Mouse (Mus musculus) cerebellum, adult 18-20 months (tissue): ENCODE results near the gene Pex19.

Source experiments
- DNase-seq, 2 experiments: peaks; one replicate each; pipeline ENCODE4 v3.0.0; 2021

The Pex19 gene

DNA sequence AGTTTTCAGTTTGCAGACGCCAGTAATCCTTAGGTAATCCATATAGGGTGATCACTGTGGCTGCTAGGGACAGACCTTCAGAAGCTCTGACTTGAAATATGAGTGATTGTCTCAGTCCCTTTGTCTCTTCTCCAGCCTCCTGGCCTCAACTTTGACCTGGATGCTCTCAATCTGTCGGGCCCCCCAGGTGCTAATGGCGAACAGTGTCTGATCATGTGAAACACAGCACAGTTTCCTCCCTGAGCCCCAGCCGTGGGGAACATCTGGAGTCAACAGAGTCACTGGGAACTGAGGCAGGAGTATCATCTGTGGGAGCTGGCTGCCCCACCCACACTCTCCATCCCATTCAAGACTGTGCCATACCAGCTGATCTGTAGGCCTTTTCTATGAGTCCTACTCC lies 7.5 kb downstream of the Pex19 start:
- DNase-seq, result no peak

DNA sequence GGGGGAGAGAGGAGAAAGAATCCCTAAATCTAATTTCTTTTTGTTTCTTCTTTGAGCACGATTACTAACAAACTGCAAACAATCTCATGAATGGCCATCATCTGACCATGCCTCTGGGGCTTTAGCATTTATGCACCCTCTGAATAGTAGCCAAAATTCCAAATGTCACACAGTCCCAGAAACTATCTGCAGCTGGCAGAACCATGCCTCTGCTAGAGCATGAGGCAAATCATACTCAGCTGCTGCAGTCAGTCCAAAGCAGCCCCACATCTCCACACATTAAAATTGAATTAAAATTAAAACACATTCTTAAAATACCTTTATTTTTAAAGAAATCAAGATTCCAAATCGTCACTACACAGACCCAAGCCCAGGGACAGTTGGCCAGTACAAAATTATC lies 13.6 kb downstream of the Pex19 start:
- DNase-seq, result no peak

DNA sequence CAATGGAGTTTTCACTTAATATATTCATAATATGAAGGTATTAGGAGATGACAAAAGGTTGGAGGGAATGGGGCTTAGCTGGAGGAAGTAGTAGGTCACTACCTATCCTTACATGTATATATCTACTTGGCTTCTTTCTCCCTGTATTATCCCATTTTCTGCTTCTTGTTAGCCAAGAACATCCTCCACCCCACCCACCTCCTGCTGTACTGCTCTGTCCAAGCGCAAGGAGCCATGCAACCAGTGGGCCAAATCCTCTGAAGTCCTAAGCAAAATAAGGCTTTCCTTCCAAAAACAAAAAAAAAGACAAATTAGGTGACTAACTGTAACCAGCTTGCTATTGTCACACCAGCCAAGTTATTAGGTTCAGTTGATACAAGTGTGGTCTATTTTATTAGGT lies 14.3 kb downstream of the Pex19 start:
- no peak for DNase-seq

DNA sequence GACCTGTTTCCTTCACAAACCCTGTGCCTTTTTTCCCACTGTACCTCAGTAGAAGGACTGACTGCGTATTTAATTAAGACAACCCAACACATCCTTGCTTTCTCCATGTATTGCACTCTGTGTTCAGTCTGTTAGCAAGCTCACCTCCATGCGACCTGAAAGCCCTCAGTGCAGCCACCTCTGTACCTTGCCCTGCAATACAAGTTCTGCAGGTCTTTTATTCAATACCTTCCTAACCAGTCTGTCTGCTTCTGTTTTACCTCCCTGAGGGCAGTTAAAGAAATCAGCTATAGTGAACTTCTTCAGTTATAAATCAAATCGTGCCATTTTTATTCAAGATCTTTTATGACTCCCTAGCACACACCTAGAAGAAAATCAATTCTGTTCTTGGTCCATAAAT lies 15.0 kb downstream of the Pex19 start:
- no peak for DNase-seq

DNA sequence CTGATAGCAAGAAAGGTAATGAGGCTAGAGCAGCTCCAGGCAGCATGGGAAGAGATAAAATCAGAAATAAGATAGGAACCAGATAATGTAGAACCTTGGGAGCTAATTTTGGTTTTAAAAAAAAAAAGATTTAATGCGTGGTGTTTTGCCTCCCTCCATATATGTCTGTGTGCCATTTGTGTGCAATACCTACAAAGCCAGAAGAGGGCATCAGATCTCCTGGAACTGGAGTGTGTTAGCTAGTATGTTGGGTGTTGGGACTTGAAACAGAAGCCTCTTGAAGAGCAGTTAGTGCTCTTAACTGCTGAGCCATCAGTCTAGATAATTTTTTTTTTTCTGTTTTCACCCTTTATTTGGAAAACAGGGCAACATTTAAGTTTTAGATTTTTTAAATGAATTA lies 17.0 kb downstream of the Pex19 start:
- DNase-seq, result peak; percentile 62 to 72

DNA sequence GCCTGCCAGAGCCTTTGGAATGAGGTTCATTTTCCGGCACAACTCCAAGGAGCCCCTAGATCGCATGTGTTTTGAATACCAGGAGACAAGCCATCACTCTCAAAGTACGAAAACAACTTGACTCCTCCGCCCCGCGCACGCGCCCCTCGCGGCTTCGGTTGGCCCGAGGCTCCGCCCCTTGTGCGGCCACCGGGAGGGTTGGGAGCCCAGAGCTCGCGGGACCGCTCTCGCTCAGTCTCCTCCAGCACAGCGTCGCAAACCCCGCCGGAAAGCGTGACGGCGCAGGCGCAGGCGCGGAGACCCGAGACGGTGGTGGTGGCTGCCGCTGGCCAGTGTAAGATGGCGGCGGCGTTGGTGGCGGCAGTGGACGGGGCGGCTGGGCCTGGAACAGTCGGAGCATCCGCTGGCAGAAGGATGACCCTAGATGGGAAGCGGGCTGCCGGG lies 21.3 kb downstream of the Pex19 start, which contains the start of gene Dcaf8:
TSS of gene Dcaf8 (plus strand) at position 250 of the 444 bp plus-strand sequence.
- peak; percentile 97 for DNase-seq

DNA sequence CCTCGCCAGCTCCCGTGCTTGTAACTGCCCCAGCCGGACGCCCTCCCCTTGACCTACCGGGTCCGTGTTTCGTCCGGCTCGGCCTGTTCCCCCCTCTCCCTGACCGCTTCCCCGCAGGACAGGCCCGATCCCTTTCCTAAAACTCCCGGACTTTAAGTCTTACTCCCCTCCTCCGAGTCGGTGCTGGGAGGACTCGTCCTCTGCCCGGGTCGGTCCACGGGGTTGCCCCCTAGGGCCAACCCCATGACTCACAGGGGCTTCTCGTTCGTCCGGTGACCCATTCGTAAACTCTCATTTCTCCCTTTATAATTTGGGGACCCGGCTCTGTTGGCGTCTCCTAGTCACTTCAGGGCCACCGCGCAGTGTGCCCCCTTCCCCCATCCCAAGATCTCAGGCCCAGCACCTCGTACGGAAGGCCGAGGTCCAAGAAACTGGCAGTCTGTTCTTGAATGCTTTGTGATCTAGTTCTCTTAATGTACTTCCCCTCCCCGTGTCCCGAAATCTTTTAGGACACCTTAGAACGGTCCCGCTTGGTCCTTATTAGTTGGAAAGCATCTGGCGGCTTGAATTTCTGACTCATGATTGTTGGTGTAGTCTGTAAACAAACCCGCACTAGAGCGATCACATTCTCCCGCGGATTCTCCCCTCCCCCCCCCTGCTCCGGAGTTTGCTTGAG lies 21.9 kb downstream of the Pex19 start:
- peak in 1 of 2 experiments; percentile 49 for DNase-seq

DNA sequence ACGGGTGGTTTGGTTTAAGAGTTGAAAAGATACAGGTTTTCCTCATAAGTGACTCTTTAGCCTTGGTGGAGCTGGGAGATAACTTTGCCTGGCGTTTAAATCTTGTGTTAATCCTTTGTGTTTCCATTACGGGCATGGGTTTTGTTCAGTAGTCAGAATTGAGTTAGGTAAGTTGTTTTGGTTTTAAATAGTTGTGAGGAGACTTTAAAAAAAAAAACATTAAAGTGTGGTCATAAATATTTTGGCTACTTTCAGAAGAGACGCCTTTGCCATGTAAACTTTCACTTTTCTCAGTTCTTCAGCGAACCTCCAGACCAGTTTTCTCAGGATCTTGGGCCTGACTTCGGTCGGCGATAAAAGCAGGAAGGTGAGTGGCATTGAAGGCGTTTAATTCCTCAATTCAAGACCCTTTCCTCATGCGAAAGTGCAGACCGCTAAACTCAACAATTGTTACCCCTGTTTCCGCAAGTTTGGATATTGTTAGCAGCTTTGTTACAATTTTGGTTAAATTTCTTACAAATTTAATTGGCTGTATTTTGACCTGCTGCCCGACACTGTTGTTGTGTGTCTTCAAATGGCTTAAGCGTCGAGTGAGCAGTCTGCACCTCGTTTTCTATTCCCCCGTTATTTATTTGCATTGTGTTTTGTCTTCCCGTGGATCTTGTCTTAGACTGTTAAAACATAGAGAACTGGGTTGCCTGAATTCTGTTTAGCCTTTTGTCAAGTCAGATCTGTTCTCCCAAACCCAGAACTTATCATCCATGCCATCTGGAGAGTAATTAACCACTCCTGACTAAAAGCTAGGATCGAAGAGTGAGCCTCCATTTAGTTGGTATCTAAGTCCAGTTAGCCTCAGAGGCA lies 22.6 kb downstream of the Pex19 start:
- peak in 1 of 2 experiments; percentile 18 for DNase-seq

DNA sequence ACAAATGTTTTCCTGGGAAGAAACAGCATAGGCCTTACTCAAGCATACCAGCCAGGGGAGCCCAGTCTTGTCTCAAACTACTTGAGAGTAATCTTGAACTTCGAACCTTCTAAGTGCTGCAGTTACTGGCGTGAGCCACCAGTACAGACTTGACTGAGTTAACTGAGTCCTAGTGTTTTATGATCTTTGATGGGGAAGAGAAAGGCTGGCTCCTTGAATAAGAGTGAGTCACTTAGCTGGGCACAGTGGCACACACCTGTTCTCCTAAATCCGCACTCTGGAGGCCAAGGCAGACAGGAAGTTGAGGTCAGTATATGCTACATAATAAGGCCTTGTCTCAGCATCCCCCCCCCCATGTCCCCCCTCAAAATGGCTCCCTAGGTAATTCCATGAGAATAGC lies 28.0 kb downstream of the Pex19 start:
- DNase-seq, result no peak

DNA sequence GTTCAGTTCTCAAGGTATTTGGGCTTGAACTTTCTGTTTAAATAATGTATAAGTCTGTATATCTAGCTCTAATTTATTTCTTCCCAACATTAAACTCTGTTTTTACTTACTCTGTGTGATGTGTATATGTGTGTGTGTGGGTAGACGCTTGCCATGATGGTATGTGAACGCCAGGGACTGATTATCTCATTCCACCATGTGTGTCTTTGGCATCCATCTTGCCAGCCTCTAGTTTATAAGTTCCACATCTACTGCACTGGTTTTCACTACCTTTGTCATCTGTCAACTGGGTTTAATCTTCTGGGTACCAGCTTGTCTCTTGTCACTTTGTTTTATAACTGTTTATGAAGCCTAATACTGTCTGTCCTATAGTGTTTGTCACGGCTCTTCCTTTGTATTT lies 29.0 kb downstream of the Pex19 start:
- DNase-seq, result no peak

DNA sequence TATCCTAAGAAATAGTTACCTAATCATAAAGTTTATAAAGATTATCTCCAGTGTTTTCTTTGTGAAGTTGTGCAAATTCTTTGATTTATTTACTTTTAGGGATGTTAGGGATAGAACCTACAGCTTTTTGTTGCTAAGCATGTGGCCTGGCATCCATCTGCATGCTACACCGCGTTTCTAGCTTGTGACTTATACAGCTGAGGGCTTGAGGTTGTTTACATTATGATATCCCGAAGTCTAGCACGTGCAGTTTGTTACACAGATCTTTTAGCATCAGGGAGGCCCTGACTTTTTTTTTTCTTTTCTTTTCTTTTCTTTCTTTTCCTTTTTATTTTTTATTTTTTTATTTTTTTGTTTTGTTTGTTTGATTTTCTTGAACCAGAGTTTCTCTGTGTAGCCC lies 33.4 kb downstream of the Pex19 start:
- no peak for DNase-seq

DNA sequence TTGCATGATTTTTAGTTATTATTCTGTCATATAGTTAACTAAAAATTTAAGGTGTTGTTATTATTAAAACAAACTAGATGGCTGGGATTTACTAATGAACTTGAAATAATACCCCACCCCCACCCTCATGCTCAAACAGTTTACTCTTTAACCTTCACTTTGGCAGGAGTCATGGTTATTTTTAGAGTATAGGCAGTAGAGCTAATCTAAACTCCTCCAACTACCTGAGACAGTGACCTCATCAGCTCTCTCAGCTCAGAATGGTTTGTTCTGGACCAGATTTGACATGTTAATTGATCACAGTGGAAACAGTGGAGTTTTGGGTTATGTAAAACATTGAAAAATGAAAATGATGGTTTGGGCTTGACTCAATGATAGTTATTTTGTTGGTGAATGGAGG lies 34.0 kb downstream of the Pex19 start:
- no peak for DNase-seq

DNA sequence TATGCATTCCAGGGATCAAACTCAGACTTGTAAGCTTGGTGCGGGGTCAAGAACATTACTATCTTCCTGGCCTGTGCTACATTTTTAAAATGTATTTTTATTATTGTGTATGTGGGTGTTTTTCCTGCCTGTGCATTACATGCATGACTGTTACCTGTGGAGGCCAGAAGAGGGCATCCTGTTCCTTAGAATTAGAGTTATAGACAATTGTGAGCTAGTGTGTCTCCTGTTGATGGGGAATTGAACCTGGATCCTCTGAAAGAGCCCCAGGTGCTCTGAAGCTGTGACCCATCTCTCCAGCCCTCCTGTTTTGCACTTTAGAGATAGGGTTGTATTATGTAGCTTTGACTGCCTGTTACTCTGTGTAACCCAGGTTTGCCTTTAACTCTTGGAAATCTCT lies 35.5 kb downstream of the Pex19 start:
- peak; percentile 59 to 68 for DNase-seq

DNA sequence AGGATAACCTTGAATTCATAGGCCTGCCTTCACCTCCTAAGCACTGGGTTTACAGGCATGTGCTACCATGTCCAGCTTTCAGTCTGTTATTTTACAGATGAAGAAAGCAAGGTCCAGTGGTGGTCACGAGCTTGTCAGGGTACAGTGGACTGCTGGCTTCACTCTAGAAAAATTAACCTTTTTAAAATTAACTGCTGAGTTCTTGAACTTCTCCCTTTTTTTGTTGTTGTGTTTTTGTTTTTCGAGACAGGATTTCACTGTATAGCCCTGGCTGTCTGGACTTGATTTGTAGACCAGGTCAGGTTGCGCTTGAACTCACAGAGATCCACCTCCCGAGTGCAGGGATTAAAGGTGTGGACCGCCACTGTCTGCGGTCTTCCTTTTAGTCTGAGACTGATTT lies 36.4 kb downstream of the Pex19 start:
- no peak for DNase-seq

DNA sequence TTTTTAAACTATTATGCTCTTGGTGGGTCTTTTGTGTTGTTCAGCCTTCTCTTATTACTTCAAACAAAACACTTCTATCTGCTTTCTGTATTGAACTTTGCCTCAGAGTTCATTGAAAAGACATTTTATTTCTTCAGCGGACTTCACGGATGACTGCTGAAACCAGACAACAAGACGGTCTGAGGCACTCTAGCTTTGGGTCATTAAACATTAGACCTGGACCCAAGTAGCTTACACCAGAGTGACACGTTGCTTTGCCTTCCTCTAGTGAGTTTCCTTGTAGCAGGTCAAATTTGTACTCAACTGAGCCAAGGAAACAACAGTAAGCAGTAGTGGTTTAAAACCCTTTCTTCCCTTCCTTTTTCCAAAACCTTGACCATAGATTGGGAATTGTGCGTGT lies 41.4 kb downstream of the Pex19 start:
- DNase-seq, result no peak

DNA sequence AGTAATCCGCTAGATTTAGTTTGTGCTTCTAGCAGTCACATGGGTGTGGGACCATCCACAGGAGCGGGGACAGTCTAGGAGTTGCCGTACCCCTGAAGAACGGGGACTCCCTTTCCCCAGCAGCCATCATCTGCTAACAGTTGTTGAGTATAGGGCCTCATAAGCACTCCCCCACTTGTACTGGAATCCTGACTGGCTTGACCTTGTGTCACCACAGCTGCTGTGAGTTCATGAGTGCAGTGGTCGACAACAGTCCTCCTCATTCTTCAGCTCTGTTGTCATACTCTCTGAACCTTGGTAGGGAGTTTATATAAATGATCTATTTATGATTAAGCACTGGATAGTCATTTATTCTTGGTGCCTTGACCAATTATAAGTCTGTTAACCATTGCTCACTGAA lies 43.3 kb downstream of the Pex19 start:
- DNase-seq, result no peak

DNA sequence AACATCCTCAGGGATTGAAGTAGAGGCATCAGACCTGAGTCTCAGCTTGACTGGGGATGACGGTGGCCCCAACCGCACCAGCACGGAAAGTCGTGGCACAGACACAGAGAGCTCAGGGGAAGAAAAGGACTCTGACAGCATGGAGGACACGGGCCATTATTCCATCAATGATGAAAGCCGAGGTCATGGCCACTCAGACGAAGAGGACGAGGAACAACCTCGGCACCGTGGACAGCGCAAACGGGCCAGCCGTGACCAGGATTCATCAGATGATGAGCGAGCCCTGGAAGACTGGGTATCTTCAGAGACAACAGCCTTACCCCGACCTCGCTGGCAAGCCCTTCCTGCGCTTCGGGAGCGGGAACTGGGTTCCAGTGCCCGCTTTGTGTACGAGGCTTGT lies 45.8 kb downstream of the Pex19 start:
- DNase-seq, result no peak

DNA sequence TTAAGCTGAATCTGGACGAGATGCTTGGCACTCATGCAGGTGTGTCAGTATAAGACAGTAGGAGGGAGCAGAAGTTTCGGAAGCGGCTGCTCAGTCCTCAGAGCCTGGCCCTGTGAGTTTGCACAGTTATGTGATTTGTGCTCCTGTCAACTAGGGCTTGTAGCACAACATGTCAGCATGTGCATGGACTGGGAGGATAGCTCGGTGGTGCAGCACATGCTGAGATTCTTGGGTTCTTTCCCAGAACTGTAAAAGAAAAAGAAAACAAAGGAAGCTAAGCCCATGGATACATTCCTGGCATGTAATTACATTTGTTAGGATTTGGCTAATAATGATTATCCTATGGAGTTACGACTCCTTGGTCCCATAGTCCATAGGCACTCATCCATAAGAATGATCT lies 46.6 kb downstream of the Pex19 start:
- no peak for DNase-seq

DNA sequence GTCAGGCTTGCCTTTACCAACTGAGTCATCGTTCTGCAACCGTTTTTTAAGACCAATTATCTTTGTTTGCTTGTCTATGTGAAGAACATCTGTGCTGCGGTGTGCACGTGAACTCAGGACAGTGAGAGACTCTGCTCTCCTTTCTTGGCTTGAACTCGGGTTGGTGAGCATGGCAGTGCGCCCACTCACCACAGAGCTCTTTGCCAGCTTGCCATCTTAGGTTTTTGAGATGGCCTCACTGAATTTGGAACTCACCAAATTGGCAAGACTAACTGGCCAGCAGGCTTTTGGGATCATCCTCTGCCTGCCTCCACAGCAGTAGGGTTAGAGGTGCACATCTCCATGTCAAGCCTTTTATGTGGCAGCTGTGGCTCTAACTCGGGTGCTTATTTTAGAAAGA lies 51.2 kb downstream of the Pex19 start:
- DNase-seq, result peak; percentile 38 to 56

DNA sequence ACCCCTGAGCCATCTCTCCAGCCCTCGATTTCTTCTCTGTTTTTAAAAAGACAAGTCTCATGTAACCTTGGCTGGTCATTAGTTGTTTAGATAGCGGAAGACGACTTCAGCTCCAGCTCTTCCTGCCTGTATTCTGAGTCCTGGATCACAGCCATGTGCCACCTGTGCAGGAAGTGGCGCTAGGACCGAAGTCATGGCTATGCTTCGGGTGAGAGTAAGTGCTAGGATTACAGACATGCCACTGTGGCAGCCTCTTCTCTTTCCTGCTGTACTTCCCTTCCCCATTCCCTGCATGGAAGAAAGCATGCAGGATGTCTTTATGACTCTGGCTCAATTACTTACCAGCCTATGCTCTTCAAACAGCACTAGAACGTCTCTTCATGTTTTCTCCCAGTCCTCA lies 52.5 kb downstream of the Pex19 start:
- DNase-seq, result peak; percentile 45 to 47

DNA sequence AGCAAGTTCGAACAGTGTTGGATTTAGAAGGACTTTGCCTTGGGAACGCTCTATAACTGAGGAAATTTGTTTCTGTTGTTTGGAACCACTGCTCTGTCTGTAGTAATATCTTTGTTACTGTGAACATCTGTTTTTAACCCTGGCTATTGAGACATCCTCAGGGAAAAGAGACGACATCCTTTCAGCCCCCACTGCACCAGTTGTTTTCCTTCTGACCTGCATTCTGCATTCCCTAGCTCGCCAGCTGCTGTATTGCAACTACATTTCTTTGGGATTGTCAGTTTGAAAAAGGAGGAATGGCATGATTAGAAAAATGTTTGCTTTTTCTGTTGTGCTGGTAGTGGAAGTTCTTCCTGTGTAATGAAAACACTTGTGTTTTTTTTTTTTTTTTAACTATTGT lies 54.3 kb downstream of the Pex19 start:
- no peak for DNase-seq

DNA sequence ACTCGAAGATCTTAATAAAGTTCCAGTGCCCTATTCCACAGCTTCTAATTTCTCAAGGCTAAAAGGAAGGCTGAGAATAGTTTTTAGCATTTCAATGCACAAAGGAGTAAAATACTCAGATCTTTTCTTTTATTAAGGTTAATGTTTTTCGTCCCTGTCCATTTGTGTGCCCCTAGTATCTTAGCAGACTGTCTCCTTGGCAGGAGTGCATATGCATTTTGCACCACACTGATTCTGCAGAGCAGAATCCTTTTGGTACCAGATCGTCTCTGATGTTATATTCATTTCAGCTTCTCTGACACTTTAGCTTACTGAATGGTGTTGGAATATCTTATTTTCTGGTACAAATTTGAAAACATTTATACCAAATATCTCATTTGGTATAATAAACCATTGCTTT lies 55.2 kb downstream of the Pex19 start:
- peak in 1 of 2 experiments; percentile 44 for DNase-seq

DNA sequence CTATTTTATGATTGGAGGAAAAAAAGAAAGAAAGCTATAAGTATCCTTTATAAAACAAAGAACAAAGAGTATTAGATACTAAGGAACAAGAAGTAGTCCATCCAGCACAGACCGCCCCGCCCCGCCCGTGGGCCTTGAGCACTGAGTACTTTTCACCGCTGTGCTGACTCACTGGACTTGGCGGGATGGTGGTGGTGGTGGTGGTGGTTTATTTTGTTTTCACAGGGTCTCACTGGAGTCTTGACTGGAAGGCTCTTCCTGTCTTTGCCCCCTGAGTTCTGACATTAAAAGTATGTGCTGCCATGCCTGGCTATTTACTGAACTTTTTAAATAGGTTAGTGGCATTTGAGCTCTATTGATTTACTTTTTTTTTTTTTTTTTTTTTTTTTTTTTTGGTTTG lies 56.5 kb downstream of the Pex19 start:
- no peak for DNase-seq

DNA sequence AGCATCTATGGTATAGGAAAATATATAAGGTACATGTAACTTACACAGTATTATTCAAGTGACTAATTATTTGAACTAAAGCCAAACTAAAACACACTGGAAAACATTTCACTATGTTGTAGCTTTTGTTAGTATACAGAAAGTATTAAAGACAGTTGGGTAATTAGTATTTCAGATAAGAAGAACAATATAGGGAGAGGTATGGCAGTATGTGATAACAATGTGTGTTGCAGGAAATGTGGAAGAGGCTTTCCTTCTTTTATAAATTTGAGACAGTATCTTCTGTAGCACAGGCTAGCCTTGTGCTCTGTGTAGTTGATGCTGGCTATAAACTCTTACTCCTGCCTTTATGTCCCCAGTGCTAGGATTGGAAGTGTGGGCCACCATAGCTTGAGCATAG lies 57.4 kb downstream of the Pex19 start:
- no peak for DNase-seq
